Mouse (Mus musculus) lung, postnatal 0 days (tissue): ENCODE results near the gene Rnf169. TPM values are rescaled to one million over a fixed set of nuclear protein-coding genes. Genes with fewer than 3 reads are reported as not detected.
A peak's percentile ranks its signal among the peaks of the same experiment; 100 is the strongest.
"Not testable (repeated sequence)": the region's sequence is repeated elsewhere in the genome, so short reads cannot be mapped to it uniquely, and the experiment has no call there.

Experiments used
- ATAC-seq: fragments of 200-750 bp; cut with Nextera tagmentation; 2 replicates; pipeline ENCODE4 v1.8.0; 2017; ENCODE audit warnings: moderate library complexity
- DNase-seq: peaks from one replicate; pipeline ENCODE4 v3.0.0-alpha.2; 2016; ENCODE audit warnings: low spot score
- H3K27ac ChIP-seq: fragments of 300-500 bp; sonication (generic); 2 replicates; pipeline ENCODE4 v1.5.1; 2014; ENCODE audit warnings: antibody characterized with exemption, mild to moderate bottlenecking, low read length, mixed read lengths
- H3K27me3 ChIP-seq: fragments of 300-500 bp; sonication (generic); replicated peaks from 2 replicates; pipeline ENCODE4 v1.6.1; 2014; ENCODE audit warnings: low read length, mixed read lengths; ENCODE audit not compliant: insufficient read depth
- H3K36me3 ChIP-seq: fragments of 300-500 bp; sonication (generic); 2 replicates; pipeline ENCODE4 v1.6.1; 2014; ENCODE audit warnings: low read length, mixed read lengths; ENCODE audit not compliant: insufficient read depth
- H3K4me1 ChIP-seq: fragments of 300-500 bp; sonication (generic); 2 replicates; pipeline ENCODE4 v1.6.1; 2014; ENCODE audit warnings: antibody characterized with exemption, low read depth, low read length, mixed read lengths; ENCODE audit not compliant: insufficient read depth
- H3K4me2 ChIP-seq: fragments of 300-500 bp; sonication (generic); replicated peaks from 2 replicates; pipeline ENCODE4 v1.6.1; 2014; ENCODE audit warnings: low read depth, mild to moderate bottlenecking, low read length, moderate library complexity, mixed read lengths
- H3K4me3 ChIP-seq: fragments of 300-500 bp; sonication (generic); 2 replicates; pipeline ENCODE4 v1.5.1; 2014; ENCODE audit warnings: low read depth, low read length
- H3K9ac ChIP-seq: fragments of 300-500 bp; sonication (generic); replicated peaks from 2 replicates; pipeline ENCODE4 v1.6.1; 2014; ENCODE audit warnings: low read depth, mild to moderate bottlenecking
- H3K9me3 ChIP-seq: fragments of 300-500 bp; sonication (generic); 2 replicates; pipeline ENCODE4 v1.6.1; 2016; ENCODE audit warnings: low read length, mixed read lengths
- CTCF ChIP-seq: IDR thresholded peaks from 2 replicates; pipeline ENCODE4 v1.5.1; 2016; ENCODE audit warnings: antibody characterized with exemption, mild to moderate bottlenecking
- EP300 ChIP-seq: IDR thresholded peaks from 2 replicates; pipeline ENCODE4 v1.6.1; 2016; ENCODE audit warnings: antibody characterized with exemption, mild to moderate bottlenecking, control low read depth
- WGBS: fragments of 180-500 bp; shearing (Covaris S2); extraction: QIAGEN DNeasy Blood & Tissue Kit; methylation state at CpG from one replicate; pipeline ENCODE4 v1.1.7; 2014; 5-methylcytosine and 5-hydroxymethylcytosine counted together
- polyA plus RNA-seq: library from polyadenylated mRNA; unstranded; fragments of >200 nt; fragmentation: Nextera tagmentation; extraction: Ambion mirVana; gene quantifications from 2 replicates; pipeline ENCODE4 v1.2.1, GENCODE M21; 2015

The Rnf169 gene
- polyA plus RNA-seq, 1 experiment from 2014 or later, result 3.8 TPM

DNA sequence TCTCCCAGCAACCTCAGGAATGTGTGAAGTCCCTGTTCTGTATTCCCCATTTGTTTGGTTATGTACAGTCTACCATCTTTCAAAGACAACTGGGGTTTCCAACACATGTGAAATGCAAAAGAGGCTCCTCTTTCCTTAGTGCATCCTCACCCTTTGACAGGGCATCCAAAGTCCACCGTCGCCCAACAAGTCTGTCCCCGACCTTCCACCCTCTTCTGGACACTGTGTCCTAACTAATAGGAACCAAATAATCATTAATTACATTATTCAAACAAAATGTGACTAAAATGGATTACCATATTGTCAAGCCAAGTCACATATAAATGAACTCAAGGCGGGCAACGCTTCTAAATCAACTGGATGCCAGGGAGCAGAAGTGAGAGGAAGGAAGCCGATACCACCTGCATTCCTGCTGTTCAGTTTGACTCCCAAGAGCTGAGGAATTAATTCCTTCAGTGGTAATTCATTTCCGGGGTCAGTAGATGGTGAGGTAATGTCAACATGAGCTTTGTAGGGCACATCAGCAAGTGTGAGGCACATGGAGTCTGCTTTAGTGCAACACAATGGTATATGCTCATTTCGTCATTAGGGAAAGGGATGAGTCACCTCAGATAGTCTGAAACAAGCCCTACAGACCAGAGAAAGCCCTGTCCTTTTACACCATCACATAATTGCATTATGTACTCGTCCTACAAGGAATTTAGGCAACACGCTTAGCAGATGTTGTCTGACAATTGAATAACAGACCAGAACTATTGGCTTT is 5.9 kb downstream of the Rnf169 start:
- Histone ChIP-seq H3K27ac (peak overlapping the region; percentile 26; the same call in 1 of the 2 replicates), H3K9me3 (no peaks in the 10 kb centered on the region), H3K36me3 (no peaks in the 10 kb centered on the region), H3K4me2 (no peak overlapping the region), H3K4me1 (peaks cover 12% of the 10 kb centered on the region), H3K9ac (no peak overlapping the region), H3K4me3 (no peak overlapping the region), H3K27me3 (no peaks in the 10 kb centered on the region)
- WGBS, result 47% methylated on average over 10 of the region's 10 CpGs
- DNase-seq (peak; percentile 75), ATAC-seq (peak; percentile 64)
- TF ChIP-seq EP300 (peak; percentile 59; the same call in 1 of the 2 replicates), CTCF (no peak)

DNA sequence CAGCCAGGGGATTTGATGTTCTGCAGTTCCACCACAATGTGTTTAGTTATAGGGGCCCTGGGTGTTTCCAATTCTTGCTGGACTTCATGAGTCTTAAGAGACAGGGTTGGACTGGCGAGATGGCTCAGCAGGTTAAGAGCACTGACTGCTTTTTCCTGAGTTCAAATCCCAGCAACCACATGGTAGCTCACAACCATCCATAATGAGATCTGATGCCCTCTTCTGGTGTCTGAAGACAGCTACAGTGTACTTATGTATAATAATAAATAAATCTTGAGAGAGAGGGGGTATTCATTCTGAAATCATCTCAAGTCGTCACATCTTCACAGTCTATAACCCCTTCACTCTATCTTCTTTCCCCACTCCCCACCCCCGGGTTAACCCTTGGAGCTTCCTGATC is 7.3 kb downstream of the Rnf169 start:
- H3K27me3 ChIP-seq, H3K4me2 ChIP-seq, ATAC-seq, H3K4me3 ChIP-seq, H3K9me3 ChIP-seq, H3K9ac ChIP-seq, H3K27ac ChIP-seq, H3K36me3 ChIP-seq, DNase-seq, H3K4me1 ChIP-seq: not testable (repeated sequence)
- WGBS, result 81% methylated on average over 3 of the region's 3 CpGs

DNA sequence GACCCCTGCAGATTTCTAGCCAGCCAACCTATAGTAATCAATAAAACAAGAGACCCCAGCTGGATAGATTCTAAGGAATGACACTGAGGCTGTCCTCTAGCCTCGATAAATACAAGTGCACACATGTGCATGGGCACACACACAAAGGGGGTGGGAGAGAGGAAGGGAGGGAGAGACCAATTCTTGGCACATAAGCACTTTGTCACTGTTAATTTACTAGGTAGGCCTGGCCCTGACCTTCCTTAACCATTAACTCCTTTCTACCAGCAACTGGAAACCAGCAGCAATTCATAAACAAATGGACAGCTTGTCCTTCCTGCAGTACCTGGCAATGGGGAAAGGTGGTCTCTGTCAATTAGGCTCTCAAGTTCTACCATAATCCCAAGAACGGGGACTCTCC is 8.3 kb downstream of the Rnf169 start:
- Histone ChIP-seq H3K27ac (no peak overlapping the region), H3K4me3 (no peak overlapping the region), H3K9ac (no peak overlapping the region), H3K4me1 (peaks cover 5% of the 10 kb centered on the region; the same call in 1 of the 2 replicates), H3K9me3 (no peaks in the 10 kb centered on the region), H3K27me3 (no peaks in the 10 kb centered on the region), H3K4me2 (no peak overlapping the region), H3K36me3 (no peaks in the 10 kb centered on the region)
- no peak for TF ChIP-seq CTCF
- TF ChIP-seq EP300, result no peak
- DNase-seq (no peak), ATAC-seq (no peak)
- WGBS, result 70% methylated on average over 2 of the region's 2 CpGs

DNA sequence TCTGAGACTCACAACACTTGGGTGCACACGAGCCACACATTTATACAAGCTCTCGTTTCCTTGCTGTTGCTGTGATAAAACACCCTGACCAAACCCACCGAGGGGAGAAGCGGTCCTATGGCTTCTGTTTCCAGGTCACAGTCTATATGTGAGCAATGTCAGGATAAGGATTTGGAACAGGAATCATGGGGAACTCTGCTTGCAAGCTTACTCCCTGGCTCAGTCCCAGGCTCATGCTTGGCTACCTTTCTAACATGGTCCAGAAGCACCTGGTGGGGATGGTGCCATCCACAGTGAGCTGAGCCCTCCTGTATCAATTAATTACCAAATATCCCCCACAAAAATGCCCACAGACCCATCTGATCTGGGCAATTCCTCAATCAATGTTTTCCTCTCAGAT is 11.1 kb downstream of the Rnf169 start:
- ATAC-seq (no peak), DNase-seq (no peak)
- peaks cover 9% of the 10 kb centered on the region for H3K4me1 ChIP-seq
- H3K9ac ChIP-seq, result no peak overlapping the region
- H3K27ac ChIP-seq, result no peak overlapping the region
- no peak overlapping the region for H3K4me2 ChIP-seq
- no peaks in the 10 kb centered on the region for H3K9me3 ChIP-seq
- no peak for TF ChIP-seq EP300
- no peak for TF ChIP-seq CTCF
- H3K36me3 ChIP-seq, result no peaks in the 10 kb centered on the region
- no peak overlapping the region for H3K4me3 ChIP-seq
- WGBS, result 90% methylated on average over 4 of the region's 4 CpGs
- H3K27me3 ChIP-seq, result no peaks in the 10 kb centered on the region

DNA sequence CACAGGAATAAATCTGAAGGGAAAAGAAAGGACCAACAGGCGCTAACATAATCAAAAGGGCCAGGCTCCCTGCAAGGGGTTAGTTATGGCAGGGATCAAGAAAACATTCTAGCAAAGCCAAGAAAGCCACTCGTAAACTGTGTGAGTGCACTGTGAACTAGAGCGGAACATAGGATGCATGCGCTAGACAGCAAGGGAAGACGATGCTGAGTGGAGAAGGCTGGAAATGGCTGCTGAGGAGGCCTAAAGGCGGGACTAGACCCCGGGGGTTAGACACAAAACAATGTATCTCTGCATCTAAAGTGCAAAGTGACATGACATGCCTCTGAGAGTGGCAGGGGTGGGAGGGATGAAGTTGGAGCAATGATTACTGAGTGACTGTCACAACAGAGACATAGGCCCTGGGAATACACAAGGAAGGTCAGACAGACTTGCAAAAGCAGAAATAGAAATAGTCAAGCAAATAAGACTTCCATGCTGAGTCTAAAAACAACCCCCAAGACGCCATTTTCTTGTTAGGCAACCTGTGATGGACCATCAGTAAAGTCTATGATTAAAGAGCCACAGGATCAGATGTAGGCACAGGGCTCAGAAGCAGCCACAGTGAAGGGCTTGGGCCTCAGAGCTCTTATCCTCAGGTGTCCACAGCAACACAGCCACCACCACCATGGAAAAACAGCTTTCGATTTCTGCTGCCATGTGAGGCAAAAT is 14.1 kb downstream of the Rnf169 start:
- DNase-seq (no peak), ATAC-seq (no peak)
- TF ChIP-seq EP300, result no peak
- no peak for TF ChIP-seq CTCF
- WGBS, result 62% methylated on average over 9 of the region's 9 CpGs
- H3K4me1 ChIP-seq, result peaks cover 21% of the 10 kb centered on the region
- peak overlapping the region; percentile 43; the same call in 1 of the 2 replicates for H3K27ac ChIP-seq
- H3K9me3 ChIP-seq, result no peaks in the 10 kb centered on the region
- H3K4me3 ChIP-seq, result no peak overlapping the region
- no peaks in the 10 kb centered on the region for H3K27me3 ChIP-seq
- no peak overlapping the region for H3K9ac ChIP-seq
- H3K36me3 ChIP-seq, result no peaks in the 10 kb centered on the region
- H3K4me2 ChIP-seq, result no peak overlapping the region

DNA sequence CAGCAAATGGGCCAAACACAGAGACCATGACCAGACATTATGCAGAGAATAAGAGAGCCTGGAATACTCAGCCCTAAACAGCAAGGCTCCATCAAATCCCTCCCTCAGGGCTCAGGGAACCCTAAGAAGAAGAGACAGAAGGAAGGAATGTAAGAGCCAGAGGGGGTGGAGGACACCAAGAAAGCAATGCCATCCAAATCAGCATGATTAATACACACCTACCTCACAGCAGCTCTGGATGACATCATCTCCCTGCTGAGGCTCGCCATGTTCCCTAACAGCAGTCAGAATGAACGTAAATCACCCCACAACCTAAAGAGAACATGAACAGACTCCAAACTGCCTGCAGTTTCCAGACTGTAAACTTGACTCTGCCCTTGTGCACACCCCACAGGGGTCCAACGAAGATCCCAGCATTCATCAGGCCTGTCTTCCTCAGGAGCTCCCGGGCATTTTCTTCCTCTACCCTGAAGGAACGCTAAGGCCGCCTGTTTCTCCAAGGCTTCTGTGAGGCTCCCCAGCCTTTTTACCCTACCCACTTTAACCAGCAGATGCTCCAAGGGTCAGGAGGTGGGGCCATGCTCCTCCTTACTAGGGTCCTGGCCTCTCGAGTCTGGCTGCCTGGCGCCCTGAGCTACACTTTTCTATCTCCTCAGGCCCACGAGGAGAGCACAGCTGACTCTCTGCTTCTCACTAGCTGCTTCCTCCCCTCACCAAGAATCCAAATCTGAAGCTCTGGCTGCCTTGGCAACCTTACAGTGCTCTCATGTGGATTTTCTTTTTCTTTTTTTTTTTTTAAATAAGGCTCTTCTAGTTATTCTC is 15.0 kb downstream of the Rnf169 start:
- H3K9me3 ChIP-seq, result no peaks in the 10 kb centered on the region
- TF ChIP-seq EP300, result no peak
- no peak for TF ChIP-seq CTCF
- peak; percentile 47 for ATAC-seq
- WGBS, result 38% methylated on average over 9 of the region's 9 CpGs
- no peaks in the 10 kb centered on the region for H3K36me3 ChIP-seq
- no peak overlapping the region for H3K9ac ChIP-seq
- peak; percentile 23 for DNase-seq
- H3K4me3 ChIP-seq, result no peak overlapping the region
- H3K27me3 ChIP-seq, result no peaks in the 10 kb centered on the region
- H3K4me2 ChIP-seq, result no peak overlapping the region
- peaks cover 21% of the 10 kb centered on the region for H3K4me1 ChIP-seq
- peak overlapping the region; percentile 4 for H3K27ac ChIP-seq
